Mouse (Mus musculus) hindbrain, embryonic 12.5 days (tissue): ENCODE data around the gene Atad5. TPM values are rescaled to one million over a fixed set of nuclear protein-coding genes. Genes with fewer than 3 reads are reported as not detected.

Source experiments
- ATAC-seq: fragments of 200-750 bp; cut with Nextera tagmentation; 2 replicates; pipeline ENCODE4 v1.8.0; 2017; ENCODE audit warnings: moderate TSS enrichment; ENCODE audit not compliant: low FRiP score
- H3K27ac ChIP-seq: fragments of 300-500 bp; sonication (generic); 2 replicates; pipeline ENCODE4 v1.5.1; 2016; ENCODE audit warnings: mild to moderate bottlenecking
- H3K27me3 ChIP-seq: fragments of 300-500 bp; sonication (generic); 2 replicates; pipeline ENCODE4 v1.6.1; 2016; ENCODE audit warnings: mild to moderate bottlenecking
- H3K36me3 ChIP-seq: fragments of 300-500 bp; sonication (generic); 2 replicates; pipeline ENCODE4 v1.6.1; 2016; ENCODE audit warnings: mild to moderate bottlenecking
- H3K4me1 ChIP-seq: fragments of 300-500 bp; sonication (generic); 2 replicates; pipeline ENCODE4 v1.6.1; 2016
- H3K4me2 ChIP-seq: fragments of 300-500 bp; sonication (generic); replicated peaks from 2 replicates; pipeline ENCODE4 v1.6.1; 2016; ENCODE audit warnings: mild to moderate bottlenecking
- H3K4me3 ChIP-seq: fragments of 300-500 bp; sonication (generic); 2 replicates; pipeline ENCODE4 v1.5.1; 2016; ENCODE audit warnings: mild to moderate bottlenecking
- H3K9ac ChIP-seq: fragments of 300-500 bp; sonication (generic); 2 replicates; pipeline ENCODE4 v1.6.1; 2016; ENCODE audit warnings: mild to moderate bottlenecking, moderate library complexity
- H3K9me3 ChIP-seq: fragments of 300-500 bp; sonication (generic); replicated peaks from 2 replicates; pipeline ENCODE4 v1.6.1; 2016; ENCODE audit warnings: mild to moderate bottlenecking
- WGBS: fragments of 180-500 bp; shearing (Covaris S2); methylation state at CpG from one replicate; pipeline ENCODE4 v1.1.7; 2016; 5-methylcytosine and 5-hydroxymethylcytosine counted together
- polyA plus RNA-seq: library from polyadenylated mRNA; unstranded; fragments of >200 nt; fragmentation: Nextera tagmentation; extraction: Ambion mirVana; gene quantifications from 2 replicates; pipeline ENCODE4 v1.2.1, GENCODE M21; 2016

Atad5 gene
- polyA plus RNA-seq, 1 experiment from 2014 or later = 11.7 TPM

GRCm38 (mm10) chr11:80155541-80155940, 66.3 kb downstream of the Atad5 start:
- H3K9me3 ChIP-seq = no peaks in the 10 kb centered on the region
- no peak overlapping the region for H3K27ac ChIP-seq
- H3K27me3 ChIP-seq = peaks cover 51% of the 10 kb centered on the region
- no peak overlapping the region for H3K9ac ChIP-seq
- H3K4me3 ChIP-seq = no peak overlapping the region
- no peak for ATAC-seq
- H3K4me1 ChIP-seq = peaks cover 7% of the 10 kb centered on the region; the same call in 1 of the 2 replicates
- 90% methylated on average over 8 of the region's 8 CpGs for WGBS
- H3K4me2 ChIP-seq = no peak overlapping the region
- H3K36me3 ChIP-seq = no peaks in the 10 kb centered on the region

- Histone ChIP-seq H3K9me3 (no peaks in the 10 kb centered on the region), H3K4me1 (peaks cover 7% of the 10 kb centered on the region; the same call in 1 of the 2 replicates), H3K4me3 (no peak overlapping the region), H3K9ac (no peak overlapping the region), H3K27me3 (peaks cover 50% of the 10 kb centered on the region), H3K4me2 (no peak overlapping the region), H3K36me3 (no peaks in the 10 kb centered on the region), H3K27ac (no peak overlapping the region)
- no peak for ATAC-seq
- WGBS = 81% methylated on average over 4 of the region's 4 CpGs
Measured at GRCm38 (mm10) chr11:80155961-80156360, 66.8 kb downstream of the Atad5 start.

- Histone ChIP-seq H3K4me2 (no peak overlapping the region), H3K9ac (no peak overlapping the region), H3K27me3 (peaks cover 44% of the 10 kb centered on the region), H3K27ac (no peak overlapping the region), H3K4me3 (no peak overlapping the region), H3K36me3 (no peaks in the 10 kb centered on the region), H3K4me1 (peaks cover 7% of the 10 kb centered on the region; the same call in 1 of the 2 replicates), H3K9me3 (no peaks in the 10 kb centered on the region)
- ATAC-seq = no peak
- WGBS = 84% methylated on average over 4 of the region's 4 CpGs
Measured at GRCm38 (mm10) chr11:80156841-80157240, 67.6 kb downstream of the Atad5 start.

GRCm38 (mm10) chr11:80159018-80159417, 69.8 kb downstream of the Atad5 start:
- peaks cover 27% of the 10 kb centered on the region for H3K27me3 ChIP-seq
- no peak overlapping the region for H3K9ac ChIP-seq
- ATAC-seq = no peak
- no peaks in the 10 kb centered on the region for H3K36me3 ChIP-seq
- 85% methylated on average over 7 of the region's 7 CpGs for WGBS
- no peak overlapping the region for H3K27ac ChIP-seq
- H3K4me3 ChIP-seq = no peak overlapping the region
- H3K4me2 ChIP-seq = no peak overlapping the region
- no peaks in the 10 kb centered on the region for H3K9me3 ChIP-seq
- peaks cover 4% of the 10 kb centered on the region; the same call in 1 of the 2 replicates for H3K4me1 ChIP-seq

- 78% methylated on average over 4 of the region's 4 CpGs for WGBS
- H3K27me3 ChIP-seq = peaks cover 6% of the 10 kb centered on the region
- no peaks in the 10 kb centered on the region for H3K4me1 ChIP-seq
- no peaks in the 10 kb centered on the region for H3K9me3 ChIP-seq
- no peaks in the 10 kb centered on the region for H3K36me3 ChIP-seq
- H3K27ac ChIP-seq = no peak overlapping the region
- no peak overlapping the region for H3K4me3 ChIP-seq
- ATAC-seq = no peak
- H3K9ac ChIP-seq = no peak overlapping the region
- no peak overlapping the region for H3K4me2 ChIP-seq
Measured at GRCm38 (mm10) chr11:80161041-80161440, 71.8 kb downstream of the Atad5 start.

GRCm38 (mm10) chr11:80163362-80164116, 74.3 kb downstream of the Atad5 start:
- no peak overlapping the region for H3K27ac ChIP-seq
- no peak for ATAC-seq
- H3K4me1 ChIP-seq = no peaks in the 10 kb centered on the region
- no peaks in the 10 kb centered on the region for H3K27me3 ChIP-seq
- WGBS = 76% methylated on average over 7 of the region's 7 CpGs
- H3K4me3 ChIP-seq = no peak overlapping the region
- H3K9ac ChIP-seq = no peak overlapping the region
- H3K9me3 ChIP-seq = no peaks in the 10 kb centered on the region
- H3K4me2 ChIP-seq = no peak overlapping the region
- H3K36me3 ChIP-seq = no peaks in the 10 kb centered on the region

- no peaks in the 10 kb centered on the region for H3K27me3 ChIP-seq
- H3K4me2 ChIP-seq = no peak overlapping the region
- H3K36me3 ChIP-seq = no peaks in the 10 kb centered on the region
- H3K27ac ChIP-seq = no peak overlapping the region
- no peak overlapping the region for H3K9ac ChIP-seq
- no peak overlapping the region for H3K4me3 ChIP-seq
- 55% methylated on average over 2 of the region's 2 CpGs for WGBS
- ATAC-seq = no peak
- H3K9me3 ChIP-seq = no peaks in the 10 kb centered on the region
- no peaks in the 10 kb centered on the region for H3K4me1 ChIP-seq
Measured at GRCm38 (mm10) chr11:80164224-80164623, 75.0 kb downstream of the Atad5 start.

- WGBS = 93% methylated on average over 9 of the region's 9 CpGs
- Histone ChIP-seq H3K4me1 (no peaks in the 10 kb centered on the region), H3K27ac (no peak overlapping the region), H3K4me2 (no peak overlapping the region), H3K9ac (no peak overlapping the region), H3K4me3 (no peak overlapping the region), H3K27me3 (no peaks in the 10 kb centered on the region), H3K36me3 (no peaks in the 10 kb centered on the region), H3K9me3 (no peaks in the 10 kb centered on the region)
- no peak for ATAC-seq
Measured at GRCm38 (mm10) chr11:80168121-80168520, 78.9 kb downstream of the Atad5 start.

- H3K9ac ChIP-seq = no peak overlapping the region
- H3K4me3 ChIP-seq = no peak overlapping the region
- 81% methylated on average over 4 of the region's 4 CpGs for WGBS
- ATAC-seq = no peak
- H3K36me3 ChIP-seq = no peaks in the 10 kb centered on the region
- no peaks in the 10 kb centered on the region for H3K27me3 ChIP-seq
- no peaks in the 10 kb centered on the region for H3K9me3 ChIP-seq
- no peak overlapping the region for H3K27ac ChIP-seq
- H3K4me2 ChIP-seq = no peak overlapping the region
- H3K4me1 ChIP-seq = no peaks in the 10 kb centered on the region
Measured at GRCm38 (mm10) chr11:80168611-80169249, 79.5 kb downstream of the Atad5 start.

- no peak overlapping the region for H3K9ac ChIP-seq
- H3K4me3 ChIP-seq = no peak overlapping the region
- no peak for ATAC-seq
- no peak overlapping the region for H3K27ac ChIP-seq
- H3K4me2 ChIP-seq = no peak overlapping the region
- 83% methylated on average over 3 of the region's 3 CpGs for WGBS
- H3K36me3 ChIP-seq = no peaks in the 10 kb centered on the region
- no peaks in the 10 kb centered on the region for H3K27me3 ChIP-seq
- no peaks in the 10 kb centered on the region for H3K4me1 ChIP-seq
- H3K9me3 ChIP-seq = no peaks in the 10 kb centered on the region
Measured at GRCm38 (mm10) chr11:80169629-80170028, 80.4 kb downstream of the Atad5 start.

GRCm38 (mm10) chr11:80170351-80170750, 81.2 kb downstream of the Atad5 start:
- Histone ChIP-seq H3K36me3 (no peaks in the 10 kb centered on the region), H3K4me1 (no peaks in the 10 kb centered on the region), H3K27ac (no peak overlapping the region), H3K4me2 (no peak overlapping the region), H3K9me3 (no peaks in the 10 kb centered on the region), H3K4me3 (no peak overlapping the region), H3K9ac (no peak overlapping the region), H3K27me3 (no peaks in the 10 kb centered on the region)
- 80% methylated on average over 5 of the region's 5 CpGs for WGBS
- ATAC-seq = no peak

- no peaks in the 10 kb centered on the region for H3K4me1 ChIP-seq
- ATAC-seq = no peak
- no peak overlapping the region for H3K27ac ChIP-seq
- H3K36me3 ChIP-seq = no peaks in the 10 kb centered on the region
- 63% methylated on average over 4 of the region's 4 CpGs for WGBS
- H3K9me3 ChIP-seq = no peaks in the 10 kb centered on the region
- H3K4me2 ChIP-seq = no peak overlapping the region
- no peak overlapping the region for H3K4me3 ChIP-seq
- H3K9ac ChIP-seq = no peak overlapping the region
- no peaks in the 10 kb centered on the region for H3K27me3 ChIP-seq
Measured at GRCm38 (mm10) chr11:80171884-80172283, 82.7 kb downstream of the Atad5 start.
